Mouse (Mus musculus) limb, embryonic 12.5 days (tissue): ENCODE results near the gene Il16. TPM values are rescaled to one million over a fixed set of nuclear protein-coding genes. Genes with fewer than 3 reads are reported as not detected.

Experiments
- ATAC-seq: fragments of 200-750 bp; cut with Nextera tagmentation; 2 replicates; pipeline ENCODE4 v1.8.0; 2017; ENCODE audit warnings: low read depth, moderate TSS enrichment; ENCODE audit not compliant: insufficient number of reproducible peaks, insufficient read depth, low FRiP score, low TSS enrichment
- H3K27ac ChIP-seq: fragments of 300-500 bp; sonication (generic); 2 replicates; pipeline ENCODE4 v1.5.1; 2016; ENCODE audit warnings: mild to moderate bottlenecking, moderate library complexity
- H3K27me3 ChIP-seq: fragments of 300-500 bp; sonication (generic); 2 replicates; pipeline ENCODE4 v1.6.1; 2016; ENCODE audit warnings: mild to moderate bottlenecking, moderate library complexity
- H3K36me3 ChIP-seq: fragments of 300-500 bp; sonication (generic); 2 replicates; pipeline ENCODE4 v1.6.1; 2016; ENCODE audit warnings: mild to moderate bottlenecking, moderate library complexity
- H3K4me1 ChIP-seq: fragments of 300-500 bp; sonication (generic); replicated peaks from 2 replicates; pipeline ENCODE4 v1.6.1; 2016
- H3K4me2 ChIP-seq: fragments of 300-500 bp; sonication (generic); 2 replicates; pipeline ENCODE4 v1.6.1; 2016; ENCODE audit warnings: mild to moderate bottlenecking, moderate library complexity
- H3K4me3 ChIP-seq: fragments of 300-500 bp; sonication (generic); replicated peaks from 2 replicates; pipeline ENCODE4 v1.5.1; 2016; ENCODE audit warnings: mild to moderate bottlenecking
- H3K9ac ChIP-seq: fragments of 300-500 bp; sonication (generic); replicated peaks from 2 replicates; pipeline ENCODE4 v1.6.1; 2016; ENCODE audit warnings: mild to moderate bottlenecking, moderate library complexity
- H3K9me3 ChIP-seq: fragments of 300-500 bp; sonication (generic); 2 replicates; pipeline ENCODE4 v1.6.1; 2016; ENCODE audit warnings: mild to moderate bottlenecking, moderate library complexity
- WGBS: fragments of 180-500 bp; shearing (Covaris S2); methylation state at CpG from one replicate; pipeline ENCODE4 v1.1.7; 2016; 5-methylcytosine and 5-hydroxymethylcytosine counted together
- polyA plus RNA-seq: library from polyadenylated mRNA; unstranded; fragments of >200 nt; fragmentation: Nextera tagmentation; extraction: Ambion mirVana; gene quantifications from 2 replicates; pipeline ENCODE4 v1.2.1, GENCODE M21; 2016

The Il16 gene
- polyA plus RNA-seq, 1 experiment from 2014 or later = 2.9 TPM

GRCm38 (mm10) chr7:83748405-83748804 is 2.9 kb upstream of the Il16 start:
- no peak for ATAC-seq
- H3K4me3 ChIP-seq = no peak overlapping the region
- H3K9me3 ChIP-seq = no peaks in the 10 kb centered on the region
- no peak overlapping the region for H3K9ac ChIP-seq
- peaks cover 36% of the 10 kb centered on the region for H3K4me1 ChIP-seq
- no peak overlapping the region for H3K27ac ChIP-seq
- 87% methylated on average over 1 of the region's 1 CpGs for WGBS
- H3K4me2 ChIP-seq = no peak overlapping the region
- no peaks in the 10 kb centered on the region for H3K36me3 ChIP-seq
- 0 out of 2 replicates have a peak, but pooled peaks cover 2% of the 10 kb centered on the region for H3K27me3 ChIP-seq

GRCm38 (mm10) chr7:83746107-83746687 is 671 bp upstream of the Il16 start:
- peak; percentile 76 for ATAC-seq
- Histone ChIP-seq H3K9ac (peak overlapping the region; percentile 28; the same call in 1 of the 2 replicates), H3K9me3 (no peaks in the 10 kb centered on the region), H3K4me3 (peak overlapping the region; percentile 24), H3K4me2 (peak overlapping the region; percentile 53), H3K4me1 (peaks cover 37% of the 10 kb centered on the region), H3K27me3 (0 out of 2 replicates have a peak, but pooled peaks cover 2% of the 10 kb centered on the region), H3K27ac (peak overlapping the region; percentile 54), H3K36me3 (no peaks in the 10 kb centered on the region)
- 23% methylated on average over 8 of the region's 8 CpGs for WGBS

GRCm38 (mm10) chr7:83745065-83745412 is 487 bp downstream of the Il16 start:
- no peaks in the 10 kb centered on the region for H3K36me3 ChIP-seq
- ATAC-seq = 0 out of 2 replicates have a peak, but pooled peaks have one; percentile 42
- 51% methylated on average over 9 of the region's 9 CpGs for WGBS
- 0 out of 2 replicates have a peak, but pooled peaks cover 2% of the 10 kb centered on the region for H3K27me3 ChIP-seq
- H3K9me3 ChIP-seq = no peaks in the 10 kb centered on the region
- H3K4me1 ChIP-seq = peaks cover 44% of the 10 kb centered on the region
- peak overlapping the region; percentile 53 for H3K4me2 ChIP-seq
- peak overlapping the region; percentile 54 for H3K27ac ChIP-seq
- H3K9ac ChIP-seq = peak overlapping the region; percentile 44; the same call in 1 of the 2 replicates
- H3K4me3 ChIP-seq = peak overlapping the region; percentile 24

GRCm38 (mm10) chr7:83744250-83744649 is 1.3 kb downstream of the Il16 start:
- H3K9ac ChIP-seq = no peak overlapping the region
- peaks cover 48% of the 10 kb centered on the region for H3K4me1 ChIP-seq
- H3K4me3 ChIP-seq = peak overlapping the region; percentile 24
- WGBS = 82% methylated on average over 4 of the region's 4 CpGs
- no peak for ATAC-seq
- H3K36me3 ChIP-seq = no peaks in the 10 kb centered on the region
- 0 out of 2 replicates have a peak, but pooled peaks cover 2% of the 10 kb centered on the region for H3K27me3 ChIP-seq
- no peak overlapping the region for H3K27ac ChIP-seq
- no peaks in the 10 kb centered on the region for H3K9me3 ChIP-seq
- peak overlapping the region; percentile 53 for H3K4me2 ChIP-seq

GRCm38 (mm10) chr7:83742690-83743089 is 2.8 kb downstream of the Il16 start:
- Histone ChIP-seq H3K4me1 (peaks cover 64% of the 10 kb centered on the region), H3K4me2 (no peak overlapping the region), H3K36me3 (no peaks in the 10 kb centered on the region), H3K9ac (no peak overlapping the region), H3K27me3 (0 out of 2 replicates have a peak, but pooled peaks cover 2% of the 10 kb centered on the region), H3K9me3 (no peaks in the 10 kb centered on the region), H3K4me3 (no peak overlapping the region), H3K27ac (no peak overlapping the region)
- no peak for ATAC-seq
- 64% methylated on average over 3 of the region's 3 CpGs for WGBS

GRCm38 (mm10) chr7:83742026-83742425 is 3.5 kb downstream of the Il16 start:
- Histone ChIP-seq H3K4me2 (no peak overlapping the region), H3K27me3 (0 out of 2 replicates have a peak, but pooled peaks cover 2% of the 10 kb centered on the region), H3K27ac (no peak overlapping the region), H3K4me1 (peaks cover 70% of the 10 kb centered on the region), H3K9ac (no peak overlapping the region), H3K4me3 (no peak overlapping the region), H3K9me3 (no peaks in the 10 kb centered on the region), H3K36me3 (no peaks in the 10 kb centered on the region)
- ATAC-seq = no peak
- WGBS = 75% methylated on average over 2 of the region's 2 CpGs

- no peaks in the 10 kb centered on the region for H3K36me3 ChIP-seq
- no peak overlapping the region for H3K4me3 ChIP-seq
- H3K4me2 ChIP-seq = 0 out of 2 replicates have a peak overlapping the region, but pooled peaks have one; percentile 15
- no peaks in the 10 kb centered on the region for H3K9me3 ChIP-seq
- ATAC-seq = peak; percentile 50; the same call in 1 of the 2 replicates
- H3K27me3 ChIP-seq = no peaks in the 10 kb centered on the region
- WGBS = 33% methylated on average over 7 of the region's 7 CpGs
- H3K4me1 ChIP-seq = peaks cover 57% of the 10 kb centered on the region
- peak overlapping the region; percentile 78 for H3K27ac ChIP-seq
- no peak overlapping the region; the same call in 1 of the 2 replicates for H3K9ac ChIP-seq
Observed at GRCm38 (mm10) chr7:83739680-83740310, 5.7 kb downstream of the Il16 start.

- no peaks in the 10 kb centered on the region for H3K36me3 ChIP-seq
- H3K27me3 ChIP-seq = no peaks in the 10 kb centered on the region
- WGBS = 63% methylated on average over 10 of the region's 10 CpGs
- no peak overlapping the region for H3K4me3 ChIP-seq
- no peak overlapping the region for H3K9ac ChIP-seq
- H3K4me1 ChIP-seq = peaks cover 48% of the 10 kb centered on the region
- H3K4me2 ChIP-seq = no peak overlapping the region
- H3K27ac ChIP-seq = peak overlapping the region; percentile 73
- no peaks in the 10 kb centered on the region for H3K9me3 ChIP-seq
- peak; percentile 26; the same call in 1 of the 2 replicates for ATAC-seq
Observed at GRCm38 (mm10) chr7:83738623-83739462, 6.7 kb downstream of the Il16 start.

GRCm38 (mm10) chr7:83737914-83738490 is 7.5 kb downstream of the Il16 start:
- peak overlapping the region; percentile 73 for H3K27ac ChIP-seq
- 23% methylated on average over 6 of the region's 6 CpGs for WGBS
- no peak overlapping the region for H3K4me3 ChIP-seq
- no peaks in the 10 kb centered on the region for H3K36me3 ChIP-seq
- ATAC-seq = peak; percentile 52; the same call in 1 of the 2 replicates
- peaks cover 44% of the 10 kb centered on the region for H3K4me1 ChIP-seq
- no peak overlapping the region for H3K9ac ChIP-seq
- no peaks in the 10 kb centered on the region for H3K27me3 ChIP-seq
- H3K9me3 ChIP-seq = no peaks in the 10 kb centered on the region
- H3K4me2 ChIP-seq = no peak overlapping the region

- Histone ChIP-seq H3K4me2 (no peak overlapping the region), H3K9me3 (no peaks in the 10 kb centered on the region), H3K4me1 (peaks cover 44% of the 10 kb centered on the region), H3K9ac (no peak overlapping the region), H3K36me3 (no peaks in the 10 kb centered on the region), H3K27ac (no peak overlapping the region), H3K27me3 (no peaks in the 10 kb centered on the region), H3K4me3 (no peak overlapping the region)
- no peak for ATAC-seq
- 86% methylated on average over 6 of the region's 6 CpGs for WGBS
Observed at GRCm38 (mm10) chr7:83736341-83737115, 9.0 kb downstream of the Il16 start.
